Mouse (Mus musculus): ENCODE measurements around the gene C87499. TPM values are rescaled to one million over a fixed set of nuclear protein-coding genes. Genes with fewer than 3 reads are reported as not detected.

The C87499 gene
- polyA plus RNA-seq, 1 experiment from 2014 or later = not detected

Other genes with a start within 250 kb of the C87499 start
- gene Hacd4, start 195.5 kb downstream of the C87499 start, polyA plus RNA-seq (2016; fragmentation: Nextera tagmentation; extraction: Ambion mirVana) = 5.5 and 8.2 TPM in 2 replicates
- not detected in 2 replicates for gene Ifnb1, start 111.6 kb downstream of the C87499 start, polyA plus RNA-seq (2016; fragmentation: Nextera tagmentation; extraction: Ambion mirVana)
- gene Ifna15, start 76.2 kb downstream of the C87499 start, polyA plus RNA-seq (2016; fragmentation: Nextera tagmentation; extraction: Ambion mirVana) = not detected in 2 replicates
- gene Ifna14, start 62.6 kb downstream of the C87499 start, polyA plus RNA-seq (2016; fragmentation: Nextera tagmentation; extraction: Ambion mirVana) = not detected in 2 replicates
- gene Ifna9, start 42.0 kb downstream of the C87499 start, polyA plus RNA-seq (2016; fragmentation: Nextera tagmentation; extraction: Ambion mirVana) = not detected in 2 replicates
- not detected in 2 replicates for gene Ifna12, start 31.0 kb downstream of the C87499 start, polyA plus RNA-seq (2016; fragmentation: Nextera tagmentation; extraction: Ambion mirVana)
- not detected in 2 replicates for gene Ifna13, start 10.0 kb upstream of the C87499 start, polyA plus RNA-seq (2016; fragmentation: Nextera tagmentation; extraction: Ambion mirVana)
- gene Ifna16, start 42.5 kb upstream of the C87499 start, polyA plus RNA-seq (2016; fragmentation: Nextera tagmentation; extraction: Ambion mirVana) = not detected in 2 replicates
- gene Ifna2, start 49.5 kb upstream of the C87499 start, polyA plus RNA-seq (2016; fragmentation: Nextera tagmentation; extraction: Ambion mirVana) = not detected in 2 replicates
- not detected in 2 replicates for gene Ifnab, start 56.9 kb upstream of the C87499 start, polyA plus RNA-seq (2016; fragmentation: Nextera tagmentation; extraction: Ambion mirVana)
- 1.1 and 1.2 TPM in 2 replicates for gene Gm26566, start 87.4 kb upstream of the C87499 start, polyA plus RNA-seq (2016; fragmentation: Nextera tagmentation; extraction: Ambion mirVana)
- gene Klhl9, start 88.1 kb upstream of the C87499 start, polyA plus RNA-seq (2016; fragmentation: Nextera tagmentation; extraction: Ambion mirVana) = 83.9 and 88.7 TPM in 2 replicates
- gene Gm13271, start 120.5 kb upstream of the C87499 start, polyA plus RNA-seq (2016; fragmentation: Nextera tagmentation; extraction: Ambion mirVana) = 0.30 TPM in 1 of 2 replicates, not detected in the other
- gene Gm13283, start 125.7 kb upstream of the C87499 start, polyA plus RNA-seq (2016; fragmentation: Nextera tagmentation; extraction: Ambion mirVana) = 0.28 and 0.36 TPM in 2 replicates
- not detected in 2 replicates for gene Gm13290, start 139.4 kb upstream of the C87499 start, polyA plus RNA-seq (2016; fragmentation: Nextera tagmentation; extraction: Ambion mirVana)
- not detected in 2 replicates for gene Gm13289, start 142.5 kb upstream of the C87499 start, polyA plus RNA-seq (2016; fragmentation: Nextera tagmentation; extraction: Ambion mirVana)
- not detected in 2 replicates for gene Gm13272, start 145.4 kb upstream of the C87499 start, polyA plus RNA-seq (2016; fragmentation: Nextera tagmentation; extraction: Ambion mirVana)
- gene Ifnz, start 147.7 kb upstream of the C87499 start, polyA plus RNA-seq (2016; fragmentation: Nextera tagmentation; extraction: Ambion mirVana) = 0.21 TPM in 1 of 2 replicates, not detected in the other
- not detected in 2 replicates for gene Gm13276, start 151.3 kb upstream of the C87499 start, polyA plus RNA-seq (2016; fragmentation: Nextera tagmentation; extraction: Ambion mirVana)
- gene Gm13277, start 154.2 kb upstream of the C87499 start, polyA plus RNA-seq (2016; fragmentation: Nextera tagmentation; extraction: Ambion mirVana) = not detected in 2 replicates
- not detected in 2 replicates for gene Gm13278, start 157.1 kb upstream of the C87499 start, polyA plus RNA-seq (2016; fragmentation: Nextera tagmentation; extraction: Ambion mirVana)
- not detected in 2 replicates for gene Gm13275, start 160.1 kb upstream of the C87499 start, polyA plus RNA-seq (2016; fragmentation: Nextera tagmentation; extraction: Ambion mirVana)
- gene Gm13279, start 163.0 kb upstream of the C87499 start, polyA plus RNA-seq (2016; fragmentation: Nextera tagmentation; extraction: Ambion mirVana) = not detected in 2 replicates
- gene Gm13285, start 165.3 kb upstream of the C87499 start, polyA plus RNA-seq (2016; fragmentation: Nextera tagmentation; extraction: Ambion mirVana) = 0.34 and 0.79 TPM in 2 replicates
- gene Gm13287, start 168.8 kb upstream of the C87499 start, polyA plus RNA-seq (2016; fragmentation: Nextera tagmentation; extraction: Ambion mirVana) = not detected in 2 replicates
- not detected in 2 replicates for gene Gm13288, start 171.1 kb upstream of the C87499 start, polyA plus RNA-seq (2016; fragmentation: Nextera tagmentation; extraction: Ambion mirVana)
- gene Ifna7, start 181.8 kb upstream of the C87499 start, polyA plus RNA-seq (2016; fragmentation: Nextera tagmentation; extraction: Ambion mirVana) = not detected in 2 replicates
- not detected in 2 replicates for gene Ifna11, start 185.5 kb upstream of the C87499 start, polyA plus RNA-seq (2016; fragmentation: Nextera tagmentation; extraction: Ambion mirVana)
- not detected in 2 replicates for gene Ifna6, start 193.0 kb upstream of the C87499 start, polyA plus RNA-seq (2016; fragmentation: Nextera tagmentation; extraction: Ambion mirVana)
- not detected in 2 replicates for gene Ifna5, start 201.1 kb upstream of the C87499 start, polyA plus RNA-seq (2016; fragmentation: Nextera tagmentation; extraction: Ambion mirVana)
- gene Ifna4, start 207.4 kb upstream of the C87499 start, polyA plus RNA-seq (2016; fragmentation: Nextera tagmentation; extraction: Ambion mirVana) = not detected in 2 replicates
- not detected in 2 replicates for gene Ifna1, start 215.7 kb upstream of the C87499 start, polyA plus RNA-seq (2016; fragmentation: Nextera tagmentation; extraction: Ambion mirVana)
- not detected in 2 replicates for gene Ifne, start 245.8 kb upstream of the C87499 start, polyA plus RNA-seq (2016; fragmentation: Nextera tagmentation; extraction: Ambion mirVana)